Mouse (Mus musculus) midbrain, postnatal 0 days (tissue): Measurements from ENCODE around the gene Nr0b2. TPM values are rescaled to one million over a fixed set of nuclear protein-coding genes. Genes with fewer than 3 reads are reported as not detected.

Source experiments
- ATAC-seq: fragments of 200-750 bp; cut with Nextera tagmentation; 2 replicates; pipeline ENCODE4 v1.8.0; 2017; ENCODE audit warnings: moderate number of reproducible peaks, mild to moderate bottlenecking, moderate TSS enrichment, moderate library complexity; ENCODE audit not compliant: low FRiP score
- DNase-seq: peaks from one replicate; pipeline ENCODE4 v3.0.0-alpha.2; 2015; ENCODE audit warnings: low spot score
- H3K27ac ChIP-seq: fragments of 300-500 bp; sonication (generic); 2 replicates; pipeline ENCODE4 v1.5.1; 2014; ENCODE audit warnings: low read depth, mild to moderate bottlenecking, low read length, mixed read lengths
- H3K27me3 ChIP-seq: fragments of 300-500 bp; sonication (generic); 2 replicates; pipeline ENCODE4 v1.6.1; 2014; ENCODE audit warnings: low read length, control low read depth, mixed read lengths; ENCODE audit not compliant: insufficient read depth
- H3K36me3 ChIP-seq: fragments of 300-500 bp; sonication (generic); 2 replicates; pipeline ENCODE4 v1.6.1; 2014; ENCODE audit warnings: low read length, control low read depth, mixed read lengths; ENCODE audit not compliant: insufficient read depth
- H3K4me1 ChIP-seq: fragments of 300-500 bp; sonication (generic); 2 replicates; pipeline ENCODE4 v1.6.1; 2014; ENCODE audit warnings: mild to moderate bottlenecking, control low read depth, antibody characterized with exemption, low read length, mixed read lengths; ENCODE audit not compliant: insufficient read depth
- H3K4me2 ChIP-seq: fragments of 300-500 bp; sonication (generic); 2 replicates; pipeline ENCODE4 v1.6.1; 2014; ENCODE audit warnings: low read depth, mild to moderate bottlenecking, low read length, mixed read lengths; ENCODE audit not compliant: poor library complexity, severe bottlenecking
- H3K4me3 ChIP-seq: fragments of 300-500 bp; sonication (generic); 2 replicates; pipeline ENCODE4 v1.5.1; 2014; ENCODE audit warnings: low read depth, mild to moderate bottlenecking, low read length, moderate library complexity
- H3K9ac ChIP-seq: fragments of 300-500 bp; sonication (generic); replicated peaks from 2 replicates; pipeline ENCODE4 v1.6.1; 2014; ENCODE audit warnings: mild to moderate bottlenecking, low read length, moderate library complexity, mixed read lengths; ENCODE audit not compliant: poor library complexity, severe bottlenecking
- H3K9me3 ChIP-seq: fragments of 300-500 bp; sonication (generic); 2 replicates; pipeline ENCODE4 v1.6.1; 2016; ENCODE audit warnings: low read length, control low read depth
- CTCF ChIP-seq: IDR thresholded peaks from 2 replicates; pipeline ENCODE4 v1.5.1; 2016; ENCODE audit warnings: antibody characterized with exemption, mild to moderate bottlenecking
- WGBS: fragments of 180-500 bp; shearing (Covaris S2); extraction: QIAGEN DNeasy Blood & Tissue Kit; methylation state at CpG from one replicate; pipeline ENCODE4 v1.1.7; 2014; 5-methylcytosine and 5-hydroxymethylcytosine counted together
- polyA plus RNA-seq: library from polyadenylated mRNA; unstranded; fragments of >200 nt; fragmentation: Nextera tagmentation; extraction: Ambion mirVana; gene quantifications from 2 replicates; pipeline ENCODE4 v1.2.1, GENCODE M21; 2015
- total RNA-seq: library from RNA; depleted of rRNA; stranded (reverse); fragments of >200 nt; gene quantifications from 2 replicates; pipeline ENCODE4 v1.2.3, GENCODE M21; 2014

Gene Nr0b2
- total and polyA plus RNA-seq, 2 experiments from 2014 or later: not detected

DNA sequence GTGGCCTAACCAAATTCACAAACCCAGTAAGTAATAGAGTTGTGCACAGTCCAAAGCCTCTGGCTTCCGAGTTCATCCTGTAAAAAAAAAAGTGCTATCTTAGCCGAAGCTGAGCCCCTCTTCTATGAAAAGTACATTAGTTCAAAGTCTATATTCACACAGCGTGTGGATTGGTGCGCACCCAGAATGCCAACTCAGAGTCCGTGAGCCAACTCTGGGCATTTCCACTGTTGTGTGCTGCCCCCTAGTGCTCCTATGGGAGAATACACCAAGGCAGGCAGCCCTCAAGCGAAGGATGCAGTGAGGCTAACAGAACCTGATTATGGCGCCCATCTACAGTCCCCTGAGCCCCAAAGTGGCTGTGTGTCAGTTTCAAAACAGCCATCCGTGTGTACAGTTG is 40.2 kb upstream of the Nr0b2 start:
- Histone ChIP-seq H3K4me3 (no peak overlapping the region), H3K9me3 (no peaks in the 10 kb centered on the region), H3K4me1 (no peaks in the 10 kb centered on the region), H3K9ac (no peak overlapping the region), H3K36me3 (no peaks in the 10 kb centered on the region), H3K27ac (no peak overlapping the region), H3K4me2 (no peak overlapping the region), H3K27me3 (peaks cover 8% of the 10 kb centered on the region)
- DNase-seq (peak; percentile 79), ATAC-seq (0 out of 2 replicates have a peak, but pooled peaks have one; percentile 20)
- WGBS: 9% methylated on average over 8 of the region's 8 CpGs
- TF ChIP-seq CTCF: peak; percentile 87

DNA sequence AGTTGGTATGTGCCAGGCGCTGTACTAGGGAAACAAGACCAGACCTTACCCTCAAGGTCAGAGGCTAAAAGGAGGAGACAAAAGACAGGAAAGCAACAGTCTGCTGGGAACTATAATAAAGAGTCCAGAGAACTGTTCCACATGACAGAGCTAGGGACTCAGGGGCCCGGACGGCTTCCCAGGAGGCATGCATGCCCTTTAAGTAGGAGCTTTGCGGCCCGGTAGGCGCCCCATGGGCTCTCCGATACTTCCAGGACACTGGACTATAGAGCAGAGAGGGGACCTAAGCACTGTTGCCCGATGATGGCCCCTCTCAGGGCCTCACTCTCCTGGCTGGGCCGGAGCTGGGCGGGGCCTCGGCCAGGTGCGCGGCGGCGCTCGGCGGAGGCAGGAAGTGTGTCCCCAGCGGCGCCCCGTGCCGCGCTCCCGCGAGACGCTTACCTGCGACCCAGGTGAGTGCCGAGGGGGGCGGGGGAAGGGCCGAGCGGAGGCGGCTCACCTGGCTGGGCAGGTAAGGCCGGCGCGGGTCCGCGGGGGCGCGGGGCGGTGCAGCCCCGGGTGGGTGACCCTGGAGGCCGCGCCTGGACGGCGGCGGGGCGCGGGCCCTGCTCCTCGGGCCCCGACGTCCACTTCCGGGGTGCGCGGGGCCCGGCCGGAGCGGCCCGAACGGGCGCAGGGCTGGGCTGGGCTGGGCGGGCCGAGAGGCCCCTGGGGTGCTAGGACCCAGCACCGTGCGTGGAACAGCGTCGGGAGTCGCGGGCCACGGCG is 34.4 kb upstream of the Nr0b2 start, which contains the start of gene Kdf1:
Gene Kdf1 (plus strand): TSS at position 363 of the 768 bp plus-strand sequence.
- peak within 1 kb of the TSS; percentile 38 for H3K4me2 ChIP-seq
- no peaks in the 10 kb centered on the region for H3K36me3 ChIP-seq
- H3K9me3 ChIP-seq: no peaks in the 10 kb centered on the region
- H3K9ac ChIP-seq: 0 out of 2 replicates have a peak within 1 kb of the TSS, but pooled peaks have one; percentile 5
- peaks cover 38% of the 10 kb centered on the region for H3K27me3 ChIP-seq
- DNase-seq (no peak), ATAC-seq (no peak)
- WGBS: 7% methylated on average over 35 of the region's 69 CpGs
- H3K4me3 ChIP-seq: peak within 1 kb of the TSS; percentile 30
- no peak within 1 kb of the TSS for H3K27ac ChIP-seq
- H3K4me1 ChIP-seq: no peaks in the 10 kb centered on the region
- TF ChIP-seq CTCF: no peak

DNA sequence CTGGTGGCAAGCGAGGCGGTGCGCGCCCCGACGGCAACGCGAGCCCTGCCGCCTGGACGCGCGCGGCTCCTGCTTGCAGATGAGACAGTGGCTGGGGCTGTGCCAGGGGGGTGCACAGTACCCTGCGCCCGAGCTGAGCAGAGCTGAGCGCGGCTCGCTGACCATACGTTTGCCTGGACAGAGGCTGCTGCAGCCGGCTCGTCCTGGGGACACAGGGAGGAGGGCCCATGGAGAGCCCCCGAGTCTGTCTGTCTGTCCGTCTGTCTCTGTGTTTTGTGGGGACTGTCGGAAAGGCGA is 33.9 kb upstream of the Nr0b2 start:
- no peaks in the 10 kb centered on the region for H3K9me3 ChIP-seq
- WGBS: 6% methylated on average over 23 of the region's 25 CpGs
- H3K4me2 ChIP-seq: peak overlapping the region; percentile 38
- no peak overlapping the region for H3K27ac ChIP-seq
- no peaks in the 10 kb centered on the region for H3K36me3 ChIP-seq
- peak overlapping the region; percentile 30 for H3K4me3 ChIP-seq
- 0 out of 2 replicates have a peak overlapping the region, but pooled peaks have one; percentile 5 for H3K9ac ChIP-seq
- no peak for TF ChIP-seq CTCF
- peaks cover 38% of the 10 kb centered on the region for H3K27me3 ChIP-seq
- no peak for ATAC-seq
- no peak for DNase-seq
- H3K4me1 ChIP-seq: no peaks in the 10 kb centered on the region

DNA sequence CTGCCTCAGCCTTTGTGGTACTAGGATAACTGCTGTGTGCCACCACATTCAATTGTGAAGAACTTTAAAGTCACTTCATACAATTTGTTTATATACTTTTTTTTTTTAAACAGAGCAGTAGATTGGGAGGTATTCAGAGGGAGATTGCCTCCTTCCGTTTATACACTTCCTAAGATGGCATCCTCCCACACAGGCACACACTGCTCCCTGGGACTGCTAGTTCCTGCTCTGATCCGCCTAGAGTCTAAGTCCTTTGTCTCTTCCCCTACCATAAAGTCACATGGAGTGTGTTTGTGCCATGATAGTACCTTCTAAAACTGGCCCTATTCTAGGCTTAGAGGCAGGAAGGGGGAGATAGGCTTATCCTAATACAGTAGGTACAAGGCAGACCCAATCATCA is 31.7 kb upstream of the Nr0b2 start:
- Histone ChIP-seq H3K4me3 (no peak overlapping the region), H3K9ac (no peak overlapping the region), H3K27ac (no peak overlapping the region), H3K36me3 (no peaks in the 10 kb centered on the region), H3K27me3 (peaks cover 38% of the 10 kb centered on the region), H3K9me3 (no peaks in the 10 kb centered on the region), H3K4me2 (no peak overlapping the region), H3K4me1 (no peaks in the 10 kb centered on the region)
- no peak for TF ChIP-seq CTCF
- DNase-seq: no peak
- no peak for ATAC-seq
- WGBS: 65% methylated on average over 2 of the region's 2 CpGs

DNA sequence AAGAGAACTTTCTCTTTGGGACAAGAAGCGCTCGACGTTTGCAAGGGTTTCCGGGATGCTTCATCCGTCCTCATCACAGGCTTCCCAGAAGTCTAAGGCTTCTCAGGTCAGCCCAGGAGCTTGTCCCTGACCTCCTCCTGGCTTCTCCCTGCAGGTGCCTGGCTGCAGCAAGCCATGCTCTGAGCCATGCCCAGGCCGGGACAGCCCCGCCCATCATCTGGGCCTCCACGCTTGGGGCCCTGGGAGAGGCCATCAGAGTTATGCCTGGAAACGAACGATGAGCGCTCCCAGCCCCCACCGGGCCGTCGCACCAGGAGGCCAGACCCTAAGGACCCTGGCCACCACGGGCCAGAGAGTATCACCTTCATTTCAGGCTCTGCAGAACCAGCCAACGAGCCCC is 25.4 kb upstream of the Nr0b2 start:
- no peaks in the 10 kb centered on the region for H3K27me3 ChIP-seq
- DNase-seq (no peak), ATAC-seq (no peak)
- no peaks in the 10 kb centered on the region for H3K9me3 ChIP-seq
- H3K9ac ChIP-seq: no peak overlapping the region
- no peak for TF ChIP-seq CTCF
- H3K4me1 ChIP-seq: no peaks in the 10 kb centered on the region
- H3K36me3 ChIP-seq: peaks cover 40% of the 10 kb centered on the region
- no peak overlapping the region for H3K4me3 ChIP-seq
- H3K4me2 ChIP-seq: no peak overlapping the region
- 72% methylated on average over 16 of the region's 16 CpGs for WGBS
- no peak overlapping the region for H3K27ac ChIP-seq

DNA sequence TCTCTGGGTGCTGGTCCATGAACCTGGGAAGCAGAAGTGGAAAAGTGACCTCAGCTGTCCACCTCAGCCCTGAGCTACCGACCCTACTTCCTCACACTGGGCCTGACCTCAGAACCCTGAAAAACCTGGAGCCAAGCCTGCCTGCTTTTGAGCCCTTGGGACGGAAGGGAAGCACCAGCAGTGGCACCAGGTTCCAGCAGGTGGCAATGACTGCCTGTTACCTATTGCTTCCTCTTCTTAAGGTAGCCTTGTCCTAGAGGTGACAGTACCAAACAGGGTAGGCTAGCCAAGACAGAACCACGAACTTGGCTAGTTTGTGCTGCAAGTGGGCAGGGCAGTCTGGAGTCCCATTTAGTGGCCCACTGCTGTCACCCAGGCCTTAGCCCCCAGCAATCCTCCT is 20.4 kb upstream of the Nr0b2 start:
- H3K36me3 ChIP-seq: peaks cover 75% of the 10 kb centered on the region
- DNase-seq: no peak

More for the DNA sequence above, 20.4 kb upstream of the Nr0b2 start:
- no peak for ATAC-seq
- 92% methylated on average over 3 of the region's 3 CpGs for WGBS
- H3K27ac ChIP-seq: no peak overlapping the region
- no peak overlapping the region for H3K4me2 ChIP-seq
- no peak overlapping the region for H3K4me3 ChIP-seq
- TF ChIP-seq CTCF: no peak
- H3K27me3 ChIP-seq: no peaks in the 10 kb centered on the region
- no peaks in the 10 kb centered on the region for H3K4me1 ChIP-seq
- no peaks in the 10 kb centered on the region for H3K9me3 ChIP-seq
- no peak overlapping the region for H3K9ac ChIP-seq
